Mouse (Mus musculus) hindbrain, embryonic 12.5 days (tissue): ENCODE results near the gene Nkapd1. TPM values are rescaled to one million over a fixed set of nuclear protein-coding genes. Genes with fewer than 3 reads are reported as not detected.

Experiments used
- ATAC-seq: fragments of 200-750 bp; cut with Nextera tagmentation; 2 replicates; pipeline ENCODE4 v1.8.0; 2017; ENCODE audit warnings: moderate TSS enrichment; ENCODE audit not compliant: low FRiP score
- H3K27ac ChIP-seq: fragments of 300-500 bp; sonication (generic); 2 replicates; pipeline ENCODE4 v1.5.1; 2016; ENCODE audit warnings: mild to moderate bottlenecking
- H3K27me3 ChIP-seq: fragments of 300-500 bp; sonication (generic); 2 replicates; pipeline ENCODE4 v1.6.1; 2016; ENCODE audit warnings: mild to moderate bottlenecking
- H3K36me3 ChIP-seq: fragments of 300-500 bp; sonication (generic); 2 replicates; pipeline ENCODE4 v1.6.1; 2016; ENCODE audit warnings: mild to moderate bottlenecking
- H3K4me1 ChIP-seq: fragments of 300-500 bp; sonication (generic); 2 replicates; pipeline ENCODE4 v1.6.1; 2016
- H3K4me2 ChIP-seq: fragments of 300-500 bp; sonication (generic); replicated peaks from 2 replicates; pipeline ENCODE4 v1.6.1; 2016; ENCODE audit warnings: mild to moderate bottlenecking
- H3K4me3 ChIP-seq: fragments of 300-500 bp; sonication (generic); 2 replicates; pipeline ENCODE4 v1.5.1; 2016; ENCODE audit warnings: mild to moderate bottlenecking
- H3K9ac ChIP-seq: fragments of 300-500 bp; sonication (generic); 2 replicates; pipeline ENCODE4 v1.6.1; 2016; ENCODE audit warnings: mild to moderate bottlenecking, moderate library complexity
- H3K9me3 ChIP-seq: fragments of 300-500 bp; sonication (generic); replicated peaks from 2 replicates; pipeline ENCODE4 v1.6.1; 2016; ENCODE audit warnings: mild to moderate bottlenecking
- WGBS: fragments of 180-500 bp; shearing (Covaris S2); methylation state at CpG from one replicate; pipeline ENCODE4 v1.1.7; 2016; 5-methylcytosine and 5-hydroxymethylcytosine counted together
- polyA plus RNA-seq: library from polyadenylated mRNA; unstranded; fragments of >200 nt; fragmentation: Nextera tagmentation; extraction: Ambion mirVana; gene quantifications from 2 replicates; pipeline ENCODE4 v1.2.1, GENCODE M21; 2016

Gene Nkapd1
- polyA plus RNA-seq, result 32.9 and 34.7 TPM in 2 replicates

DNA sequence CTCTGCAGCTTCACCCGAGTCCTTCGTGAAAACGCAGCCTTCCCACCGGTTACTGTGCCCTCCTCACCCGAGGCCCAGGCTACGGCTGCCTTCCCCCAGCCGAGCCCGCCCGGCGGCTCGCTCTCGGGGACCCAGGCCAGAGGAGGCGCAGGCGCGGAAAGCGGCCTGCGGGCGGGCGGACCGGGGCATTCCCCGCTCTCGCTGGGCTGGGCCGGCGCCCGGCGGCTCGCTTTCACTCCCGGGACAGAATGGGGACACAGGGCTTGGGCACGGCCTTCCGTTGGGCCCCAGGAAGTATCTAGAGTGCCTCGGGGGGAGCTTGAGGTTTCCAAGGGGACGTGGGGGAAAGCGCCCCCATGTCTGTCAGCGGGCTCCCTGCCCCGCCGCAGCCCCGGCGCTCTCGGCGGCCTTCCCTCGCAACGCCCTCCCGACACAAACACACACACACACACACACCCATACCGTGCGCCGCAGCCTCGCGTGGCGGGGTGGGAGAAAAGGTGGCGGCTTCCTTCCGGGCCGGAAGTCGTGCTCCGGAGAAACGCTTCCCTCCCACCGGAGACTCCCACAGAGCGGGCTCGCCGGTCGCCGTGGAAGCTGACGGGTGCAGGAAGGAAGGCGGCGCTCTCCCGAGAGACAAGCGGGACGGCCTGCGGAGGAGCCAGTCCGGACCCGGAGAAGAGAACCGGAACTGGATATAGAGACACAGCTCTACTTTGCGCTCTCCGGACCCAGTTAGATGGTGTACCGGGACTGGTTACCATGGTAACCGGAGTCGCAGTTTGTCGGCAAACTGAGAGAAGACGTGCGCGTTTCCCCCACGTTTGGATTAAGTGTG is at the start of gene Nkapd1, which contains the start of gene Pih1d2:
TSS of gene Nkapd1 (minus strand) at position 699 of the 838 bp plus-strand sequence.
TSS of gene Pih1d2 (plus strand) at position 556 of the 838 bp plus-strand sequence.
- Histone ChIP-seq H3K4me3 (peak within 1 kb of the TSS; percentile 94), H3K9ac (peak within 1 kb of the TSS; percentile 85), H3K36me3 (peaks cover 27% of the 10 kb centered on the region), H3K27ac (peak within 1 kb of the TSS; percentile 93), H3K4me2 (peak within 1 kb of the TSS; percentile 79), H3K4me1 (peaks cover 12% of the 10 kb centered on the region), H3K27me3 (no peaks in the 10 kb centered on the region), H3K9me3 (no peaks in the 10 kb centered on the region)
- peak; percentile 95 for ATAC-seq
- WGBS, result 0% methylated on average over 80 of the region's 81 CpGs

DNA sequence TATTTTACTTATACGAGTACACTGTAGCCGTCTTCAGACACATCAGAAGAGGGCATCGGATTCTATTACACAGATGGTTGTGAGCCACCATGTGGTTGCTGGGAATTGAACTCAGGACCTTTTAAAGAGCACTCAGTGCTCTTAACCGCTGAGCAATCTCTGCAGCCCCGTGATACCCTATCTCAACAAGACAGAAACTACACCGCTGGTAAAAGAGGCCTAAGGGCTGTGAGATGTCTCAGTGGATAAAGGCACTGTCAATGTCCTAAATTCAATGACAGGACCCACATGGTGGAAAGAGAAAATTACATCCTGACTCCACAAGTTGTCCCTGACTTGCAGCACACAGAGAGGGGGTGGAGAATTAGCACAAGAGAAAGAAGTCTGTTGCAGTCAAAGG is 49.2 kb upstream of the Nkapd1 start:
- WGBS, result 89% methylated on average over 6 of the region's 6 CpGs
- Histone ChIP-seq H3K9me3 (no peaks in the 10 kb centered on the region), H3K36me3 (peaks cover 42% of the 10 kb centered on the region)

DNA sequence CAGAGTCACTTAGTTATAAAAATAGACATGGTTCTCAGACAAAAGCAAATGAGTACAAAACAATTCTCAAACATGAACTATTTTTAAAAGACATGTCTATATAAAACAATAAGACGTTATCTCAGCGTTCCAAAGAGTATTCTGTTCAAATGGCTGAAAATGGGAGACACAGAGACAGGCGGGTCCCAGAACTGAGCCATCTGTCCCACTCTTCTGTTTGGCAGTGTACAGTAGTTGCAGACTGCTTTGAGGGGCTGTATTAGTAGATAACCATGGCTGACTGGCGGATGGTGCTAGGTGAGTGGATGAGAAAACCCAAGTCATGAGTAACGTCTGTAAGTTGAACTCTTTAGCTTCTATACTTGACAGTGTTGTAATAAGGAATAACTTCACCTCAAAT is 47.6 kb upstream of the Nkapd1 start:
- Histone ChIP-seq H3K36me3 (peaks cover 42% of the 10 kb centered on the region), H3K4me3 (no peak overlapping the region), H3K27ac (no peak overlapping the region), H3K4me1 (peaks cover 4% of the 10 kb centered on the region), H3K9ac (no peak overlapping the region), H3K9me3 (no peaks in the 10 kb centered on the region), H3K4me2 (no peak overlapping the region), H3K27me3 (no peaks in the 10 kb centered on the region)
- WGBS, result 90% methylated on average over 5 of the region's 5 CpGs
- ATAC-seq, result no peak

More for the DNA sequence above, 49.2 kb upstream of the Nkapd1 start:
- no peaks in the 10 kb centered on the region for H3K27me3 ChIP-seq
- H3K4me1 ChIP-seq, result no peaks in the 10 kb centered on the region
- H3K4me3 ChIP-seq, result no peak overlapping the region
- ATAC-seq, result no peak
- no peak overlapping the region for H3K4me2 ChIP-seq
- no peak overlapping the region for H3K9ac ChIP-seq
- H3K27ac ChIP-seq, result no peak overlapping the region

DNA sequence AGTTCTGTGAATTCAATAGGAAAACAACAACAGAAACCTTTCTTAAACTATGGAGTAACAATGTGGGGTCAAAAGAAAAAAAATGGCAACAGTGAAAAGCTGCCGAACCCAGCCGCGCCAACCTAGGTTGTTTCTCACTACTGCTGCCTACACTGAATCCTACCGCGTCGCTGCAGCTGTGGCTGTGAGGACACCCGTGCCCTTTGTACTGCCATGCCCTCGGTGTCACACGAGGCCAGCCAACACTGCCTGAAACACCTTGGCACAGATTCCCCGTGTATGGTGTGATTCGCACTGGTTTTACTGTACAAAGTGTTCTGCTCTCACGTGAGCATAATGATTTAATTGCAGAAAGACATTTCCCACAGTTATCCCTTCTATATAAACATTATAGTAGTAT is 43.2 kb upstream of the Nkapd1 start:
- H3K4me2 ChIP-seq, result peak overlapping the region; percentile 78
- H3K9ac ChIP-seq, result no peak overlapping the region
- WGBS, result 21% methylated on average over 12 of the region's 12 CpGs
- H3K4me3 ChIP-seq, result peak overlapping the region; percentile 73
- no peak for ATAC-seq
- peaks cover 18% of the 10 kb centered on the region for H3K4me1 ChIP-seq
- H3K36me3 ChIP-seq, result peaks cover 31% of the 10 kb centered on the region
- H3K27ac ChIP-seq, result no peak overlapping the region
- no peaks in the 10 kb centered on the region for H3K9me3 ChIP-seq
- H3K27me3 ChIP-seq, result no peaks in the 10 kb centered on the region

DNA sequence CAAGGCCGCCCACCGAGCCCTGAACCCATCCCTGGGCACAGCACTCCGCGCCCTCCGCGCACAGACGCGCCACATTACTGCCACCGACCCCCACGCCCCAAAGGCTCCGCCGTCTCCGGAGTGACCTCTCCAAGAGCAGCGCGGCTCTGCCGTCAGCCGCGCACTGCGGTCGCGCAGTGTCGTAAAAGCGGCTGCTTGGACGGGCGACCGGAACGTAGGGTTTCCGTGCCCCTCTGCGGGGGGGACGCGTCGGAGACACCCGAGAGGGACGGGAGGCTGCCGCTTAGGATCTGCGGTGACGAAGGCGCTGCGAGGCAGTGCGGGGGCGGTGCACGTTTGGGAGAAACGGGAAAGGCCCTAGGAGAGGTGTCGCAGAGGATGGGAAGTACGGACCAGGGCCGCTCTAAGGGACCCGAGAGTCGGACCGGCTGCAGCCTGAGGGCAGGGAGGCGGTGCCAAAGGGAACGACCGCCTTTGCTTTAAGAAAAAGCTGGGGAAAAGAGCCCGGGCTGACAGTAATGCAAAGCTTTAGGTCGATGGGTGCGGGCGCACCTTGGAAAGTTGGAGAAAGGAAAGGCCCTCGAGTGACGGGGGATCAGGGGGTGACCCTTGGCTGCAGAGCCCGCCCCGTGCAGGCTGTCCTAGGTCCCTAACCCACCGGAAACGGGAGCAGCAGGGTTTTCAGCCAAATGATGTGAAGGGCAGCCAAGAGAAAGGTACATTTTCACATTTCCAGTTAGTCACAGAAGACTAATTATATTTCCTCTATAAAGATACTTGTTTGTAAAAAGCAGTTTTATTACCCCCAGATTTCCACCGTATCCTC is 42.3 kb upstream of the Nkapd1 start, which contains the start of gene Dlat:
TSS of gene Dlat (minus strand) at position 389 of the 826 bp plus-strand sequence.
- H3K27me3 ChIP-seq, result no peaks in the 10 kb centered on the region
- peaks cover 29% of the 10 kb centered on the region for H3K36me3 ChIP-seq
- H3K4me2 ChIP-seq, result peak within 1 kb of the TSS; percentile 78
- H3K9me3 ChIP-seq, result no peaks in the 10 kb centered on the region
- peak within 1 kb of the TSS; percentile 86 for H3K27ac ChIP-seq
- ATAC-seq, result peak; percentile 92
- H3K4me3 ChIP-seq, result peak within 1 kb of the TSS; percentile 73
- under 1% methylated on average over 63 of the region's 63 CpGs for WGBS
- peaks cover 18% of the 10 kb centered on the region for H3K4me1 ChIP-seq
- H3K9ac ChIP-seq, result peak within 1 kb of the TSS; percentile 91

DNA sequence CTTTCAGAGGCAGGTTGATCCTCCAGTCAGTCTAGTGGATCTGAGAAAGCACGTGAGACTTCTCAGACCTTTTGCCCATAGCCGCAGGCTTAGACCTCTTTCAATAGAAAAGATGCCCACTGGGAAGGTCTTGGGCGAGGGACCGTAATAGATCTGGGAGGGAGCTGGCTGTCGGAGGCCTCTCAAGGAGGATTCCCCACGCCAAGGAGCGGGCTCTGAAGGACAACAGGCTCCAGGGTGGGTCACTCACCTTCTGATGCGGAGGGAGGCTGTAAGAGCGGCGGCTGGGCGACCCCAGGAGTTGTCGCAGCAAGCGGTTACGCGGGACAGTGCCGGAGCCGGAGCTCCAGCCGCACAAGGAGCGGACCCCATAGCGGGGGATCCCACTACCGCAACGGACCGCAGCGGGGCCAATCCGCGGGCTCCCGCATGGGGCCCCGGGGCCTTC is 41.7 kb upstream of the Nkapd1 start:
- 0% methylated on average over 22 of the region's 28 CpGs for WGBS
- peak overlapping the region; percentile 86 for H3K27ac ChIP-seq

DNA sequence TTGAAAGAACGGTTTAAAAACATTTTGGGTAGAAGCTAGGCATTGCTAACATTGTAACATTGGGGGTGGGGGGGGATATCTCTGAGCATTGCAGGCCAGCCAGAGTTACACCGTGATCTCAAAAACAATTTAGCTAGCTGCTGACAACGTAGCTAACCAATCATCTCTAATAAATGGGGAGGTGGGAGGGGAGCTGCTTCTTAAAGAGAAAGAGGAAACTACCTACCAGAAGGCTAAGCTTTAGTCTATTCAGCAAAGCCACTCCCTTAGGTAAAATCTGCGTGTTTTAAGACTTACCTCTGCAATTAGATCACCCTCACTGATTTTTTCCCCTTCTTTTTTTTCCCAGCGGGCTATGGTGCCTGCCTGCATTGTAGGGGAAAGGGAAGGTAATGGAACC is 41.1 kb upstream of the Nkapd1 start:
- ATAC-seq, result no peak
- WGBS, result 25% methylated on average over 5 of the region's 5 CpGs

More for the DNA sequence above, 41.7 kb upstream of the Nkapd1 start:
- ATAC-seq, result peak; percentile 88
- peak overlapping the region; percentile 73 for H3K4me3 ChIP-seq
- H3K27me3 ChIP-seq, result no peaks in the 10 kb centered on the region
- peak overlapping the region; percentile 91 for H3K9ac ChIP-seq
- peaks cover 18% of the 10 kb centered on the region for H3K4me1 ChIP-seq
- peaks cover 30% of the 10 kb centered on the region for H3K36me3 ChIP-seq
- peak overlapping the region; percentile 78 for H3K4me2 ChIP-seq
- H3K9me3 ChIP-seq, result no peaks in the 10 kb centered on the region

DNA sequence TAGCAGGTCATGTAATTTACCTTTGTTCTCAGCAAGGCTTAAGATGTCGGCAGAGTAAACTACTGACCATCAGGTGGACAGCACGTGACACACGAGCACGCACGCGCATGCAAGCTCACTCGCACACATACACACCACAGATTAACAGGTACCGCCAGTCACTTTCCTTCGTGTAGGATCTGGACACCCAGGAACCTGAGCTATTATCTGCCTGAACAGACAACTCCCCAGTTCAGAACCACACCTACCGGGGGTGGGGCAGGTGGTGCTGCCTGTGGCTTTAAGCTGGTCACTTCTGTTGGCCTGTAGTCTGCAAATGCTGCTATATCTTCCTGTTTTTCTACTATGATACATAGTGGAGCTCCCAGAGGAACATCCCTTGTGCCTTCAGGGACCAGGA is 33.2 kb upstream of the Nkapd1 start:
- Histone ChIP-seq H3K36me3 (peaks cover 82% of the 10 kb centered on the region), H3K9ac (no peak overlapping the region), H3K4me3 (no peak overlapping the region), H3K4me2 (no peak overlapping the region), H3K27me3 (no peaks in the 10 kb centered on the region), H3K9me3 (no peaks in the 10 kb centered on the region), H3K27ac (no peak overlapping the region), H3K4me1 (no peaks in the 10 kb centered on the region)
- WGBS, result 97% methylated on average over 10 of the region's 10 CpGs
- ATAC-seq, result no peak

More for the DNA sequence above, 41.1 kb upstream of the Nkapd1 start:
- H3K9ac ChIP-seq, result peak overlapping the region; percentile 91
- peak overlapping the region; percentile 73 for H3K4me3 ChIP-seq
- H3K4me2 ChIP-seq, result peak overlapping the region; percentile 78
- H3K9me3 ChIP-seq, result no peaks in the 10 kb centered on the region
- H3K27ac ChIP-seq, result 0 out of 2 replicates have a peak overlapping the region, but pooled peaks have one; percentile 86
- peaks cover 36% of the 10 kb centered on the region for H3K36me3 ChIP-seq
- no peaks in the 10 kb centered on the region for H3K27me3 ChIP-seq
- peaks cover 18% of the 10 kb centered on the region for H3K4me1 ChIP-seq

DNA sequence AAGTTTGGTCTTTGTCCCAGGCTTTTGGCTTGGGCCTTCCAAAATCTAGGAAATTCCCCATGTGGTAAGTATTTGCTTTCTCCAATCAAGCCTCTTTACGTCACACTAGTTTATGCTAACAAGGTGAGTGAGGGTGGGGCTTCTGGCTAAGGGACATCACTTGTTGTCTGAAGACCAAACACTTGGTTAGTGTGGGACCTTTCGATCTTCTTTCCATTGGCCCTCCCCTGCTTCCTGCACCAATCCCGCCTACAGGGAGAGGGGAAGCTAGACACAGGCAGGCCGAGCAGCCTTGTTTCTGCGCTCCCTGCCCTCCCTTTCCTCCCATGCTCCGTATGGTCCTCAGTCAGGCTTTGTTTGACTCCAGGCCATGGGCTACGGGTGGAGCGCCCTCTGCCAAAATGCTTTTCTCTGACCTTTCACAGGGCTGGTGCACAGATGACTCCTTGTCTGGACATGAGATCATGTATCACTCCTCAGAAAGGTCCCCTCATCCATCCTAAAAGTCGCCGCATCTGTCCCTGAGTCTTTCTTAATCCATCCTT is 29.6 kb upstream of the Nkapd1 start:
- Histone ChIP-seq H3K4me2 (no peak overlapping the region), H3K27me3 (no peaks in the 10 kb centered on the region), H3K36me3 (peaks cover 81% of the 10 kb centered on the region), H3K4me3 (no peak overlapping the region), H3K27ac (no peak overlapping the region), H3K9ac (no peak overlapping the region), H3K9me3 (no peaks in the 10 kb centered on the region), H3K4me1 (no peaks in the 10 kb centered on the region)
- no peak for ATAC-seq
- WGBS, result 77% methylated on average over 10 of the region's 10 CpGs

DNA sequence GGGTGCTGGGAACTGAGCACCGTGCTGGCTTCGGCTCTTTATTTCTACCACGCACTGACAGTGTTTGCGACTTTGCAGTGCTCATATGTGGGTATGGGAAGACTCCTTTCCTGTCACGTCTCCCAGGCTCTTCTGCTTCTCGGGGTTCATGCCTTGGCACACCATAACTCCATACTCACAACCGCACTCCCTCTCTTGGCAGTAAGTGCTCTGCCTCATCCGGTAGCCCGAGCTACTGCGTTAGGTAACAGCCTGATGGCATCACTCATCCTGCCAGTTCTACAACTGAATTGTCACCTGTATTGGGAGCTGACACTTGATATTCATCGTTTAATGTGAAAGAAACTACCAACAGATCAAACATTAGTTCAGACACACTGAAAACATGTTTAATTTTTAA is 17.0 kb upstream of the Nkapd1 start:
- H3K4me1 ChIP-seq, result no peaks in the 10 kb centered on the region
- ATAC-seq, result no peak
- H3K27ac ChIP-seq, result no peak overlapping the region
- H3K9me3 ChIP-seq, result no peaks in the 10 kb centered on the region
- H3K36me3 ChIP-seq, result peaks cover 41% of the 10 kb centered on the region
- no peak overlapping the region for H3K9ac ChIP-seq
- H3K4me2 ChIP-seq, result no peak overlapping the region
- 95% methylated on average over 11 of the region's 11 CpGs for WGBS
- H3K4me3 ChIP-seq, result no peak overlapping the region
- no peaks in the 10 kb centered on the region for H3K27me3 ChIP-seq

DNA sequence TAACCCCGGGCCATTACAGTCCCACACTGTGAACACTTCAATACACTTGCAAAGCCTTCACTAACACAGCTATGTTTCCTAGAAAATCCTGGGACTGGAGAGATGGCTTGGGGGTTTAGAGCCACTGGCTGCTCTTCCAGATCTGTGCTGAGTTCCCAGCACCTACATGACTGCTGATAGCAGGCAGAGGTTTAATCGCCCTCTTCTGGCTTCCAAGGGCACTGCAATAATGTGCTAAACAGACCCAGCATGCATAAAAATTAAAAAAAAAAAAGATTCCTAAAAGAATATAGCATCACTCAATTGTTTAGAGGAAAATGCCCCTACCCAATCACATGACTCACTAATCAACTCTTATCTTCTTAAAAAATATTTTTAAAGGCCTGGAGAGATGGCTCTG is 15.8 kb upstream of the Nkapd1 start:
- ATAC-seq, result no peak
- Histone ChIP-seq H3K9me3 (no peaks in the 10 kb centered on the region), H3K4me2 (no peak overlapping the region), H3K27me3 (no peaks in the 10 kb centered on the region), H3K36me3 (peaks cover 33% of the 10 kb centered on the region), H3K9ac (no peak overlapping the region), H3K4me3 (no peak overlapping the region), H3K4me1 (no peaks in the 10 kb centered on the region), H3K27ac (no peak overlapping the region)
- WGBS, result 59% methylated on average over 2 of the region's 2 CpGs
